Mouse (Mus musculus) liver, postnatal 0 days (tissue): ENCODE data around the gene Tmed8. TPM values are rescaled to one million over a fixed set of nuclear protein-coding genes. Genes with fewer than 3 reads are reported as not detected.
A peak's percentile ranks its signal among the peaks of the same experiment; 100 is the strongest.

Experiments
- ATAC-seq: fragments of 200-750 bp; cut with Nextera tagmentation; 2 replicates; pipeline ENCODE4 v1.8.0; 2017; ENCODE audit warnings: mild to moderate bottlenecking, moderate library complexity
- DNase-seq: peaks from one replicate; pipeline ENCODE4 v3.0.0-alpha.2; 2016
- H3K27ac ChIP-seq: fragments of 300-500 bp; sonication (generic); 2 replicates; pipeline ENCODE4 v1.5.1; 2014; ENCODE audit warnings: antibody characterized with exemption, moderate library complexity, mild to moderate bottlenecking, low read depth
- H3K27me3 ChIP-seq: fragments of 300-500 bp; sonication (generic); 2 replicates; pipeline ENCODE4 v1.6.1; 2014; ENCODE audit warnings: low read length, control low read depth, mixed read lengths; ENCODE audit not compliant: insufficient read depth
- H3K36me3 ChIP-seq: fragments of 300-500 bp; sonication (generic); replicated peaks from 2 replicates; pipeline ENCODE4 v1.6.1; 2014; ENCODE audit warnings: mild to moderate bottlenecking, control low read depth, low read length, moderate library complexity, mixed read lengths; ENCODE audit not compliant: insufficient read depth
- H3K4me1 ChIP-seq: fragments of 300-500 bp; sonication (generic); 2 replicates; pipeline ENCODE4 v1.6.1; 2014; ENCODE audit warnings: antibody characterized with exemption, mild to moderate bottlenecking, control low read depth; ENCODE audit not compliant: insufficient read depth
- H3K4me2 ChIP-seq: fragments of 300-500 bp; sonication (generic); 2 replicates; pipeline ENCODE4 v1.6.1; 2014; ENCODE audit warnings: low read depth, mild to moderate bottlenecking, low read length, moderate library complexity, mixed read lengths
- H3K4me3 ChIP-seq: fragments of 300-500 bp; sonication (generic); 2 replicates; pipeline ENCODE4 v1.5.1; 2014; ENCODE audit warnings: low read depth, low read length
- H3K9ac ChIP-seq: fragments of 300-500 bp; sonication (generic); replicated peaks from 2 replicates; pipeline ENCODE4 v1.6.1; 2014; ENCODE audit warnings: mild to moderate bottlenecking, moderate library complexity
- H3K9me3 ChIP-seq: fragments of 300-500 bp; sonication (generic); 2 replicates; pipeline ENCODE4 v1.6.1; 2016; ENCODE audit warnings: mild to moderate bottlenecking, control low read depth, low read length, mixed read lengths
- CTCF ChIP-seq: sonication (generic); IDR thresholded peaks from 2 replicates; pipeline ENCODE4 v1.5.1; 2016; ENCODE audit warnings: antibody characterized with exemption, low read depth
- EP300 ChIP-seq: IDR thresholded peaks from 2 replicates; pipeline ENCODE4 v1.6.1; 2016; ENCODE audit warnings: antibody characterized with exemption, low read depth, mild to moderate bottlenecking
- WGBS: fragments of 180-500 bp; shearing (Covaris S2); extraction: QIAGEN DNeasy Blood & Tissue Kit; methylation state at CpG from one replicate; pipeline ENCODE4 v1.1.7; 2014; ENCODE audit not compliant: insufficient replicate concordance; 5-methylcytosine and 5-hydroxymethylcytosine counted together
- polyA plus RNA-seq: library from polyadenylated mRNA; unstranded; fragments of >200 nt; fragmentation: Nextera tagmentation; extraction: Ambion mirVana; gene quantifications from 2 replicates; pipeline ENCODE4 v1.2.1, GENCODE M21; 2015

Tmed8 gene
- polyA plus RNA-seq, 1 experiment from 2014 or later: 0.42 TPM

GRCm38 (mm10) chr12:87130224-87130623, 70.0 kb downstream of the Tmed8 start:
- H3K36me3 ChIP-seq: 0 out of 2 replicates have a peak, but pooled peaks cover 2% of the 10 kb centered on the region
- TF ChIP-seq EP300: no peak
- no peak for TF ChIP-seq CTCF
- H3K4me2 ChIP-seq: no peak overlapping the region

GRCm38 (mm10) chr12:87127256-87127655, 73.0 kb downstream of the Tmed8 start:
- no peak overlapping the region for H3K4me3 ChIP-seq
- no peak overlapping the region for H3K4me2 ChIP-seq
- no peaks in the 10 kb centered on the region for H3K4me1 ChIP-seq
- H3K36me3 ChIP-seq: peaks cover 13% of the 10 kb centered on the region
- DNase-seq (no peak), ATAC-seq (no peak)
- 77% methylated on average over 4 of the region's 4 CpGs for WGBS
- no peaks in the 10 kb centered on the region for H3K9me3 ChIP-seq
- H3K27me3 ChIP-seq: no peaks in the 10 kb centered on the region
- no peak overlapping the region for H3K9ac ChIP-seq
- no peak overlapping the region for H3K27ac ChIP-seq
- no peak for TF ChIP-seq CTCF
- TF ChIP-seq EP300: no peak

More at GRCm38 (mm10) chr12:87130224-87130623, 70.0 kb downstream of the Tmed8 start:
- Histone ChIP-seq H3K9ac (no peak overlapping the region), H3K4me3 (no peak overlapping the region), H3K27me3 (no peaks in the 10 kb centered on the region), H3K27ac (no peak overlapping the region), H3K4me1 (no peaks in the 10 kb centered on the region), H3K9me3 (no peaks in the 10 kb centered on the region)
- ATAC-seq (no peak), DNase-seq (no peak)
- 85% methylated on average over 4 of the region's 4 CpGs for WGBS

GRCm38 (mm10) chr12:87121918-87122589, 78.2 kb downstream of the Tmed8 start:
- H3K4me2 ChIP-seq: no peak overlapping the region
- ATAC-seq: peak; percentile 61

More at GRCm38 (mm10) chr12:87121918-87122589, 78.2 kb downstream of the Tmed8 start:
- Histone ChIP-seq H3K36me3 (peaks cover 19% of the 10 kb centered on the region), H3K9me3 (no peaks in the 10 kb centered on the region), H3K27ac (no peak overlapping the region), H3K27me3 (no peaks in the 10 kb centered on the region), H3K4me3 (no peak overlapping the region), H3K9ac (no peak overlapping the region), H3K4me1 (no peaks in the 10 kb centered on the region)
- no peak for DNase-seq
- WGBS: 64% methylated on average over 4 of the region's 4 CpGs
- TF ChIP-seq CTCF (no peak), EP300 (peak; percentile 42; the same call in 1 of the 2 replicates)

Other genes with a start within 250 kb of the Tmed8 start
- not detected in 2 replicates for gene Zdhhc22, start 210.0 kb downstream of the Tmed8 start, polyA plus RNA-seq
- gene Tmem63c, start 179.1 kb downstream of the Tmed8 start, polyA plus RNA-seq: not detected in 2 replicates
- 0.06 TPM in 1 of 2 replicates, not detected in the other for gene Ngb, start 97.9 kb downstream of the Tmed8 start, polyA plus RNA-seq
- gene Gstz1, start 53.3 kb downstream of the Tmed8 start, polyA plus RNA-seq: 257 and 279 TPM in 2 replicates
- 4.3 and 4.5 TPM in 2 replicates for gene Pomt2, start 52.5 kb downstream of the Tmed8 start, polyA plus RNA-seq
- 2.3 and 2.8 TPM in 2 replicates for gene Samd15, start 731 bp downstream of the Tmed8 start, polyA plus RNA-seq
- 0.19 and 0.45 TPM in 2 replicates for gene Noxred1, start 38.3 kb upstream of the Tmed8 start, polyA plus RNA-seq
- 8.2 and 8.9 TPM in 2 replicates for gene Vipas39, start 65.8 kb upstream of the Tmed8 start, polyA plus RNA-seq
- 89.4 and 91.5 TPM in 2 replicates for gene Ahsa1, start 66.0 kb upstream of the Tmed8 start, polyA plus RNA-seq
- 0.08 and 0.17 TPM in 2 replicates for gene Ism2, start 99.3 kb upstream of the Tmed8 start, polyA plus RNA-seq
- gene Sptlc2, start 187.9 kb upstream of the Tmed8 start, polyA plus RNA-seq: 39.5 and 42.3 TPM in 2 replicates
- 132 and 146 TPM in 2 replicates for gene Slirp, start 243.4 kb upstream of the Tmed8 start, polyA plus RNA-seq
- gene Alkbh1, start 243.6 kb upstream of the Tmed8 start, polyA plus RNA-seq: 10.1 and 13.1 TPM in 2 replicates